Mouse (Mus musculus): ENCODE results near the gene Gm26920. TPM values are rescaled to one million over a fixed set of nuclear protein-coding genes. Genes with fewer than 3 reads are reported as not detected.

Gene Gm26920
- polyA plus RNA-seq, 1 experiment: 2.3 TPM

DNA sequence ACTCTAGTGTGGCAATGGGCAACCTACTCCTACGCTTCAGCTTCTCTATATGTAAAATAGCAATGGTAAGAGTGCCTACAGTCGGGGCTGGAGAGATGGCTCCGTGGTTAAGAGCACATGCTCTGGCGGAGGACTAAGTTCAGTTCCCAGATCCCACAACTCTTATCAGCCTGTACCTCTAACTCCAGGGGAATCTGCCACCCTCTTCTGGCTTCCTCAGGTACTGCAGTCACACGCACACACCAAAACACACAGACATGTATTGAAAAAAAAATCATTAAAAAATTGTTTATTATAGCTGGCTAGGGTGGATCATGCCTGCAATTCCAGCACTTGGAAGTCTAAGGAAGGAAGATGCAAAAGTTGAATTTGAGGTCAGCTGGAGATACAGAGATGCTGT, 27.7 kb downstream of the Gm26920 start:
- no peak overlapping the region for H3K27ac ChIP-seq (ENCODE audit: insufficient read depth, low read length)
- H3K4me1 ChIP-seq (ENCODE audit: control insufficient read depth, insufficient read depth, low read length): no peaks in the 10 kb centered on the region
- TF ChIP-seq POLR2A (IDR thresholded peaks at IDR 0.05; ENCODE audit: low read depth, low read length): no peak
- no peak for TF ChIP-seq CTCF (IDR thresholded peaks at IDR 0.05; ENCODE audit: borderline replicate concordance, insufficient read depth, low read length)
- H3K4me3 ChIP-seq (ENCODE audit: insufficient read depth, low read length): no peak overlapping the region

DNA sequence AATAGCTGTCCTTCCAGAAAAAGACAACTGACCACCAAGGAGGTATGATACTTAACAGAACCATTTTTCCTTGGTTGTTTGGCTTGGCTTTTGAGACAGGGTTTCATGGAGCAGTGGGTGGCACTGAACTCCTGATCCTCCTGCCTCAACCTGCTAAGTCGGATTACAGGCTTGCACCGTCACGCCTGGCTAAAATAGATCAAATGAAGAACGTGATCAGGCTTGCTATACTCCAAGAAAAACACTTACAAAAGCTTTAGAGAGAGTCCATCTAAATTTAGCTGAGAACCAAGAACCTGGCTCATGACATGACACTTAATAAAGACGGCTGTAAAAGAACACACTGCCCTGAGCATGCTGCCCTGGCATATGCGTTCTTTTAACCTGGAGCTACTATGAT, 29.9 kb downstream of the Gm26920 start:
- TF ChIP-seq CTCF (IDR thresholded peaks at IDR 0.05; ENCODE audit: borderline replicate concordance, insufficient read depth, low read length) (no peak), POLR2A (IDR thresholded peaks at IDR 0.05; ENCODE audit: low read depth, low read length) (no peak)
- H3K4me3 ChIP-seq (ENCODE audit: insufficient read depth, low read length): no peak overlapping the region
- H3K27ac ChIP-seq (ENCODE audit: insufficient read depth, low read length): no peak overlapping the region
- no peaks in the 10 kb centered on the region for H3K4me1 ChIP-seq (ENCODE audit: control insufficient read depth, insufficient read depth, low read length)

DNA sequence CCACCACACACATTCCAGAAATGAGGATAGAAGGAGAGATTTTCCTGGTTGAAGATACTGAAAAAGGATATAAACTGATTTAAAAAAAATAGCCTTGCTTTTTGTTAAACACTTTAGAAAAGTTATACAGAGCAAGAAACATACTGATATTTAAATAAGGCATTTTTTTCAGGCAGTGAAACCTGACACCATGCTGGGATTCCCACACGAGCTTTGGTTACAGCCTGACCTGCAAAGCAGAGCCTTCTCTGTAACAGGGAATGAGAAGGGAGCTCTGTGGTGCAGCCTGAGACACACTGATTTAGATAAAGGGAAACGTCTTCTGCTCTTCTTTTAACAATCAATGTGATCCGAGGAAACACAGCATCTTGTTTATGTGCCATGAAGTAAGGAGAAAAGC, 36.6 kb downstream of the Gm26920 start:
- Histone ChIP-seq H3K4me1 (ENCODE audit: control insufficient read depth, insufficient read depth, low read length) (no peaks in the 10 kb centered on the region), H3K4me3 (ENCODE audit: insufficient read depth, low read length) (no peak overlapping the region), H3K27ac (ENCODE audit: insufficient read depth, low read length) (no peak overlapping the region)
- TF ChIP-seq CTCF (IDR thresholded peaks at IDR 0.05; ENCODE audit: borderline replicate concordance, insufficient read depth, low read length): no peak
- no peak for TF ChIP-seq POLR2A (IDR thresholded peaks at IDR 0.05; ENCODE audit: low read depth, low read length)

DNA sequence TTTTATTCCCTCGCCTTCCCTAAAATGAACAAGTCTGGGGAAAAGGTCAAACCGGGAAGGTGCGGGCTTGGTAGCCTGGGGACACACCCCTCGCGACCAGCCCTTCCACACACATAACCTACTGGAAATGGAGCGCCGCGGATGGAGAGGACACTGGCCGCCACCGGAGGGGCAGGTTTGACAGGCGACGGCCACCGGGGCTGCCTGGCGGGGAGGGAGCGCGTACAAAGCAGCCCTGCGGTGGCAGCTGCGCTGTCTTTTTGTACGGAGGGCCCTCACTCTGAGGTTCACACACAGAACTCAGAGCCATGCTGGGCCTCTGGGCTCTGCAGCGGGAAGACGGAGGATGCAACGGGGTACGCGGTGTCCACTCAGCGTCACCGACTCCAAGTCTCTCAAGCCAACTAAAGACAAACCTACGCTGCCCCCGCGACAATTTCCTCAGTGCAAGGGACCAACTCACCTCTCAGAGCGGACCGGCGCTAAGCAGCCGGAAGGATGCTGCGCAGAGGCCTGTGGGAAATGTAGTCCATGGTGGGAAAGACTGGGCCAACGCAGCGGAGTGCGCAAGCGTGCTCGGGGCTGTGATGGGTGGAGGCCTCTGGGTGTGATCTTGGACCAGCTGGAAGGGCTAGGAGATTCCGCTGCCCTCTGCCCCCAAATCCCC, 39.2 kb downstream of the Gm26920 start, which contains the start of gene Zfp14:
Zfp14 (minus strand) TSS at position 499 of the 667 bp plus-strand sequence.
- Histone ChIP-seq H3K4me1 (ENCODE audit: control insufficient read depth, insufficient read depth, low read length) (no peaks in the 10 kb centered on the region), H3K27ac (ENCODE audit: insufficient read depth, low read length) (no peak within 1 kb of the TSS), H3K4me3 (ENCODE audit: insufficient read depth, low read length) (peak within 1 kb of the TSS; percentile 66)
- TF ChIP-seq CTCF (IDR thresholded peaks at IDR 0.05; ENCODE audit: borderline replicate concordance, insufficient read depth, low read length) (no peak), POLR2A (IDR thresholded peaks at IDR 0.05; ENCODE audit: low read depth, low read length) (peak; percentile 63)

DNA sequence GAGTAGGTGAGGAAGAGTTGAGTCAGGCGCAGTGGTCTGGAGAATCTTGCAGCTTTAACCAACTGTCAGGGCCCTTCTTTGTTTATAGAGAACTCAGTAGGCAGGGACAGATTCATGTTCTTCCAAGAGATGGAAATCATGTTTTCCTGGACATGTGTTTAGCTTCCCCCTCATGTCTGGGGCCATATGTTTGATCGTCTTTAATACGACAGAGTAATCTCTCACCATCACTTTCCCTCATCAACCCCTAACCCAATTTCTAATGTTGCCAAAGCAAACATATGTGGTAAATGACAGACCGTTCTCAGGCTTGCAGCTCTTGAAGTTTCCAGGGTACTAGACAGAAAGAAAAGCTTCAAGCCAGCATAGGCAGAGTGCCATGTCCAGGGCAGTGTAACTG, 42.1 kb downstream of the Gm26920 start:
- TF ChIP-seq CTCF (IDR thresholded peaks at IDR 0.05; ENCODE audit: borderline replicate concordance, insufficient read depth, low read length) (no peak), POLR2A (IDR thresholded peaks at IDR 0.05; ENCODE audit: low read depth, low read length) (no peak)
- Histone ChIP-seq H3K4me3 (ENCODE audit: insufficient read depth, low read length) (no peak overlapping the region), H3K27ac (ENCODE audit: insufficient read depth, low read length) (no peak overlapping the region)

DNA sequence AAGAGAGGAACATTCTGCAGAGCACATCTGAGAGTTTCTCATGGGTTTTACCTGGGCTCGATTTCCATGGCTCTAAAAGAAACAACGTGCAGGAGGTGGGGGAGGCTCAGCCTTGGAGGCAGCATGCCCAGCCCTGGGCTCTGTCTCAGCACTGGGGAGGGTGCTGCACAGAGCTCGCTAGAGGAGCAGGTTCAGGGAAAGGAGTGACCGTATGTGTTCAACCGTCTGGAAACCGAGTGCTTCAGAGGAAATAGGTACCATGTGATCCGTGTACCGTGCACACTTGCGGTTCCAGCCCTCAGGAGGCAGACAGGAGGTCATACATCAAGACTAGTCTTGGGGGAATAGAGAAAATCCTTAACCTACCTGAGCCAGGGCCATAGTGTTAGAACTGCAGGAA, 45.9 kb downstream of the Gm26920 start:
- TF ChIP-seq POLR2A (IDR thresholded peaks at IDR 0.05; ENCODE audit: low read depth, low read length) (no peak), CTCF (IDR thresholded peaks at IDR 0.05; ENCODE audit: borderline replicate concordance, insufficient read depth, low read length) (no peak)
- H3K4me3 ChIP-seq (ENCODE audit: insufficient read depth, low read length): no peak overlapping the region
- 0 out of 2 replicates have a peak, but pooled peaks cover 2% of the 10 kb centered on the region for H3K4me1 ChIP-seq (ENCODE audit: control insufficient read depth, insufficient read depth, low read length)
- H3K27ac ChIP-seq (ENCODE audit: insufficient read depth, low read length): no peak overlapping the region

More for the DNA sequence above, 42.1 kb downstream of the Gm26920 start:
- no peaks in the 10 kb centered on the region for H3K4me1 ChIP-seq (ENCODE audit: control insufficient read depth, insufficient read depth, low read length)

DNA sequence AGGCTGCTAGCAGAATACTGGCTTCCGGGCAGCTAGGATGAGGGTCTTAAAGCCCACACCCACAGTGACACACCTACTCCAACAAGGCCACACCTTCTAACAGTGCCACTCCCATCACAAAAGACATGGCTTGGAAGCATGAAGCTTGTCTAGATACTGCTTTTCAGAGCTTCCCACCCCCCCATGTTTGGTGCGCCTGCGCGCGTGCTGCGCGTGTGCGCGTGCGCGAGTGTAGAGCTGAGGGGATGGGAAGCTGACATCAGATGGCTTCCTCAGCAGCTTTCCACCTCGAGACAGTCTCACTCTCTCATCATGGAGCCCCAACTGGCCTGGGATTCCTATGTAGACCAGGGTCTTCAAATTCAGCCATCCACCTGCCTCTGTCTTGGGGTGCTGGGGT, 55.9 kb downstream of the Gm26920 start:
- TF ChIP-seq POLR2A (IDR thresholded peaks at IDR 0.05; ENCODE audit: low read depth, low read length): no peak
- TF ChIP-seq CTCF (IDR thresholded peaks at IDR 0.05; ENCODE audit: borderline replicate concordance, insufficient read depth, low read length): no peak
- Histone ChIP-seq H3K4me1 (ENCODE audit: control insufficient read depth, insufficient read depth, low read length) (no peaks in the 10 kb centered on the region), H3K4me3 (ENCODE audit: insufficient read depth, low read length) (no peak overlapping the region), H3K27ac (ENCODE audit: insufficient read depth, low read length) (no peak overlapping the region)

DNA sequence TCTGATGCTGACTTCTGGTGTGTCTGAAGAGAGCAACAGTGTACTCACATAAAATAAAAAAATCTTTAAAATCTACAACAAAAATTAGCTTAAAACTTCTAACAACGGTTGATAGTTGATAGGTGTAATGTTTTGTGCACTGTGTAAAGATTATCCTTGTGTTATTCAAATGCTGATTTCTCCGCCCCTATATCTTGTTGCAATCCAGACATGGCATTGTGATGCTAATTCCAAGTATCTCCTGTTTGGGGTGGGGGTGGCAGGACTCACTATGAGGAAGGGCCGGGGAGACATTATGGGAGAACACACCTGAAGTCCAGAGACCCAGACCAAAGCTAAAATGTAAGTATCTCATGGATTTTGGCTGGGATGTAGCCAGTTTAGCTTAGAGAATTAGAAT, 58.8 kb downstream of the Gm26920 start:
- TF ChIP-seq POLR2A (IDR thresholded peaks at IDR 0.05; ENCODE audit: low read depth, low read length) (no peak), CTCF (IDR thresholded peaks at IDR 0.05; ENCODE audit: borderline replicate concordance, insufficient read depth, low read length) (no peak)
- H3K27ac ChIP-seq (ENCODE audit: insufficient read depth, low read length): no peak overlapping the region

DNA sequence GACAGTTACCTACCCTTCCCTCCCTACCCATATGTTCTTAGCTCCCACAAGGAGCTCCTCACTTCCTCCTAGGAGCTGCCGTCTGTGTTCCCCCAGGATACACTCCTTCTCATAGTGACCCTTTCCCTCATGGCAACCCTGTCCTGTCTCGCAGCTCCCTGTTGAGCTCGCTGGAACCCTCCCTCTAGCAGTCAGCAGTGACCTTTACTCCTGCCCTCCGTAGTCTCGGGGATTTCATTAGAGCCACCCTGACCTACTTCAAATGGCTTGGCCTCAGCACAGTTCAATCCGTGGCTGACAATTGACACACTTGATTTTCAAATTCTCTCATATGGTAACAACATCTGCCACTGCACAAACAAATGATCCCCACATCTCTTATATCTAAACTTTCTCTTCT, 59.5 kb downstream of the Gm26920 start:
- TF ChIP-seq CTCF (IDR thresholded peaks at IDR 0.05; ENCODE audit: borderline replicate concordance, insufficient read depth, low read length) (no peak), POLR2A (IDR thresholded peaks at IDR 0.05; ENCODE audit: low read depth, low read length) (no peak)
- no peak overlapping the region for H3K27ac ChIP-seq (ENCODE audit: insufficient read depth, low read length)
- H3K4me1 ChIP-seq (ENCODE audit: control insufficient read depth, insufficient read depth, low read length): no peaks in the 10 kb centered on the region
- H3K4me3 ChIP-seq (ENCODE audit: insufficient read depth, low read length): no peak overlapping the region

More for the DNA sequence above, 58.8 kb downstream of the Gm26920 start:
- Histone ChIP-seq H3K4me1 (ENCODE audit: control insufficient read depth, insufficient read depth, low read length) (no peaks in the 10 kb centered on the region), H3K4me3 (ENCODE audit: insufficient read depth, low read length) (no peak overlapping the region)

DNA sequence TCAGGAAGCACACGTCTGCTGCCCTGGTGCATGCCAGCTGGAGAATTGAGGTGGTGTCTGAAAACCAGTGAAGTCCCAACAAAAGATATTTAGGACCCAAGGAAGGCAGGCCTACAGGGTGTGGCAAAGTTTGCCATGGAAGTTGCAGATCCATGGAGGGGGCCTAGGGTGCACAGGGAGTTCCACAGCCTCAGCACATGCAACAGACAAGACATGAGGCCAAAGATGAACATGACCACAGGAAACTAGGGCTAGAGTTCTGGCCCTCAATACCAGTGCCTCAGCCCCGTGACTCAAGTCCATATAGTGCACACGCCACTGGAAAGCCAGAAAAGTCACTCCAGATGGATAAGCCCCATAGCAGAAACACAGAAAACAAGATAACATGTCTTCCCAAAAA, 61.6 kb downstream of the Gm26920 start:
- Histone ChIP-seq H3K4me1 (ENCODE audit: control insufficient read depth, insufficient read depth, low read length) (no peaks in the 10 kb centered on the region), H3K4me3 (ENCODE audit: insufficient read depth, low read length) (no peak overlapping the region), H3K27ac (ENCODE audit: insufficient read depth, low read length) (no peak overlapping the region)
- no peak for TF ChIP-seq CTCF (IDR thresholded peaks at IDR 0.05; ENCODE audit: borderline replicate concordance, insufficient read depth, low read length)
- TF ChIP-seq POLR2A (IDR thresholded peaks at IDR 0.05; ENCODE audit: low read depth, low read length): no peak

Measured in embryonic fibroblast, embryonic 13.5 days (primary cell).